Mouse (Mus musculus): ENCODE data around the gene Dbp. TPM values are rescaled to one million over a fixed set of nuclear protein-coding genes. Genes with fewer than 3 reads are reported as not detected.

Dbp gene
- polyA plus RNA-seq, 1 experiment from 2014 or later = 4.4 TPM

- Histone ChIP-seq H3K27me3 (replicated peaks) (peaks cover 21% of the 10 kb centered on the region), H3K9me3 (no peaks in the 10 kb centered on the region), H3K4me1 (peaks cover 22% of the 10 kb centered on the region), H3K36me3 (no peaks in the 10 kb centered on the region), H3K4me3 (replicated peaks) (peak within 1 kb of the TSS; percentile 43), H3K9ac (peak within 1 kb of the TSS; percentile 9; the same call in 1 of the 2 replicates), H3K27ac (no peak within 1 kb of the TSS), H3K4me2 (peak within 1 kb of the TSS; percentile 83)
- WGBS = 2% methylated on average over 36 of the region's 36 CpGs
- no peak for ATAC-seq (ENCODE audit: insufficient read depth, low FRiP score, low read depth)
These were observed 5.3 kb upstream of the Dbp start, which contains the start of gene Car11 for GRCm38 (mm10) chr7:45699523-45700141. Car11 (plus strand) TSS chr7:45699843.

- under 1% methylated on average over 20 of the region's 20 CpGs for WGBS
- no peaks in the 10 kb centered on the region for H3K9me3 ChIP-seq
- H3K4me3 ChIP-seq (replicated peaks) = peak overlapping the region; percentile 43
- H3K9ac ChIP-seq = peak overlapping the region; percentile 9; the same call in 1 of the 2 replicates
- H3K36me3 ChIP-seq = no peaks in the 10 kb centered on the region
- peaks cover 21% of the 10 kb centered on the region for H3K27me3 ChIP-seq (replicated peaks)
- no peak overlapping the region for H3K27ac ChIP-seq
- peaks cover 26% of the 10 kb centered on the region for H3K4me1 ChIP-seq
- H3K4me2 ChIP-seq = peak overlapping the region; percentile 83
- no peak for ATAC-seq (ENCODE audit: insufficient read depth, low FRiP score, low read depth)
These were observed 4.4 kb upstream of the Dbp start for GRCm38 (mm10) chr7:45700301-45701015.

GRCm38 (mm10) chr7:45701072-45701471, 3.8 kb upstream of the Dbp start:
- H3K36me3 ChIP-seq = no peaks in the 10 kb centered on the region
- H3K9me3 ChIP-seq = no peaks in the 10 kb centered on the region
- H3K9ac ChIP-seq = no peak overlapping the region
- no peak for ATAC-seq (ENCODE audit: insufficient read depth, low FRiP score, low read depth)
- peak overlapping the region; percentile 83 for H3K4me2 ChIP-seq
- peaks cover 21% of the 10 kb centered on the region for H3K27me3 ChIP-seq (replicated peaks)
- H3K4me1 ChIP-seq = peaks cover 32% of the 10 kb centered on the region
- H3K4me3 ChIP-seq (replicated peaks) = peak overlapping the region; percentile 43
- WGBS = 33% methylated on average over 11 of the region's 11 CpGs
- H3K27ac ChIP-seq = peak overlapping the region; percentile 69; the same call in 1 of the 2 replicates

- H3K27ac ChIP-seq = no peak overlapping the region
- no peak overlapping the region for H3K9ac ChIP-seq
- WGBS = 85% methylated on average over 11 of the region's 11 CpGs
- no peak overlapping the region for H3K4me2 ChIP-seq
- no peak for ATAC-seq (ENCODE audit: insufficient read depth, low FRiP score, low read depth)
- H3K9me3 ChIP-seq = no peaks in the 10 kb centered on the region
- peaks cover 21% of the 10 kb centered on the region for H3K27me3 ChIP-seq (replicated peaks)
- H3K4me3 ChIP-seq (replicated peaks) = no peak overlapping the region
- H3K36me3 ChIP-seq = no peaks in the 10 kb centered on the region
- H3K4me1 ChIP-seq = peaks cover 37% of the 10 kb centered on the region
These were observed 3.3 kb upstream of the Dbp start for GRCm38 (mm10) chr7:45701607-45702006.

- H3K4me3 ChIP-seq (replicated peaks) = no peak overlapping the region
- H3K4me1 ChIP-seq = peaks cover 44% of the 10 kb centered on the region
- no peaks in the 10 kb centered on the region for H3K9me3 ChIP-seq
- 91% methylated on average over 11 of the region's 11 CpGs for WGBS
- H3K9ac ChIP-seq = no peak overlapping the region
- peaks cover 21% of the 10 kb centered on the region for H3K27me3 ChIP-seq (replicated peaks)
- H3K27ac ChIP-seq = no peak overlapping the region
- no peak overlapping the region for H3K4me2 ChIP-seq
- no peaks in the 10 kb centered on the region for H3K36me3 ChIP-seq
- no peak for ATAC-seq (ENCODE audit: insufficient read depth, low FRiP score, low read depth)
These were observed 2.6 kb upstream of the Dbp start for GRCm38 (mm10) chr7:45702316-45702715.

- Histone ChIP-seq H3K4me1 (peaks cover 50% of the 10 kb centered on the region), H3K27me3 (replicated peaks) (peaks cover 21% of the 10 kb centered on the region), H3K27ac (no peak overlapping the region), H3K4me2 (no peak overlapping the region), H3K36me3 (no peaks in the 10 kb centered on the region), H3K9me3 (no peaks in the 10 kb centered on the region), H3K9ac (no peak overlapping the region), H3K4me3 (replicated peaks) (no peak overlapping the region)
- 90% methylated on average over 17 of the region's 17 CpGs for WGBS
- ATAC-seq (ENCODE audit: insufficient read depth, low FRiP score, low read depth) = no peak
These were observed 1.9 kb upstream of the Dbp start for GRCm38 (mm10) chr7:45702809-45703520.

GRCm38 (mm10) chr7:45703521-45704033, 1.3 kb upstream of the Dbp start:
- Histone ChIP-seq H3K4me2 (peak overlapping the region; percentile 99), H3K9ac (no peak overlapping the region), H3K4me1 (peaks cover 56% of the 10 kb centered on the region), H3K27me3 (replicated peaks) (peaks cover 19% of the 10 kb centered on the region), H3K27ac (peak overlapping the region; percentile 88), H3K4me3 (replicated peaks) (peak overlapping the region; percentile 69), H3K9me3 (no peaks in the 10 kb centered on the region), H3K36me3 (no peaks in the 10 kb centered on the region)
- 41% methylated on average over 12 of the region's 12 CpGs for WGBS
- ATAC-seq (ENCODE audit: insufficient read depth, low FRiP score, low read depth) = no peak

- peaks cover 61% of the 10 kb centered on the region for H3K4me1 ChIP-seq
- peak; percentile 41; the same call in 1 of the 2 replicates for ATAC-seq (ENCODE audit: insufficient read depth, low FRiP score, low read depth)
- H3K36me3 ChIP-seq = no peaks in the 10 kb centered on the region
- H3K27ac ChIP-seq = peak overlapping the region; percentile 88
- WGBS = 2% methylated on average over 13 of the region's 13 CpGs
- no peaks in the 10 kb centered on the region for H3K9me3 ChIP-seq
- H3K9ac ChIP-seq = no peak overlapping the region
- peaks cover 13% of the 10 kb centered on the region for H3K27me3 ChIP-seq (replicated peaks)
- H3K4me2 ChIP-seq = peak overlapping the region; percentile 99
- H3K4me3 ChIP-seq (replicated peaks) = peak overlapping the region; percentile 69
These were observed 785 bp upstream of the Dbp start for GRCm38 (mm10) chr7:45704046-45704559.

- ATAC-seq (ENCODE audit: insufficient read depth, low FRiP score, low read depth) = no peak
- H3K9me3 ChIP-seq = no peaks in the 10 kb centered on the region
- peak overlapping the region; percentile 33 for H3K9ac ChIP-seq
- H3K27ac ChIP-seq = peak overlapping the region; percentile 95
- no peaks in the 10 kb centered on the region for H3K27me3 ChIP-seq (replicated peaks)
- H3K4me2 ChIP-seq = peak overlapping the region; percentile 99
- WGBS = under 1% methylated on average over 21 of the region's 21 CpGs
- peak overlapping the region; percentile 69 for H3K4me3 ChIP-seq (replicated peaks)
- H3K36me3 ChIP-seq = peaks cover under 1% of the 10 kb centered on the region; the same call in 1 of the 2 replicates
- peaks cover 50% of the 10 kb centered on the region for H3K4me1 ChIP-seq
These were observed 566 bp downstream of the Dbp start for GRCm38 (mm10) chr7:45705443-45705864.

- Histone ChIP-seq H3K4me3 (replicated peaks) (peak overlapping the region; percentile 69), H3K36me3 (peaks cover 5% of the 10 kb centered on the region), H3K4me1 (peaks cover 52% of the 10 kb centered on the region), H3K27ac (peak overlapping the region; percentile 95), H3K4me2 (peak overlapping the region; percentile 99), H3K9ac (peak overlapping the region; percentile 58; the same call in 1 of the 2 replicates), H3K9me3 (no peaks in the 10 kb centered on the region), H3K27me3 (replicated peaks) (no peaks in the 10 kb centered on the region)
- ATAC-seq (ENCODE audit: insufficient read depth, low FRiP score, low read depth) = no peak
- WGBS = 0% methylated on average over 7 of the region's 7 CpGs
These were observed 989 bp downstream of the Dbp start for GRCm38 (mm10) chr7:45705873-45706281.

- H3K27me3 ChIP-seq (replicated peaks) = no peaks in the 10 kb centered on the region
- peak overlapping the region; percentile 58 for H3K9ac ChIP-seq
- WGBS = under 1% methylated on average over 26 of the region's 45 CpGs
- H3K4me1 ChIP-seq = peaks cover 53% of the 10 kb centered on the region
- ATAC-seq (ENCODE audit: insufficient read depth, low FRiP score, low read depth) = no peak
- H3K27ac ChIP-seq = peak overlapping the region; percentile 95
- H3K4me3 ChIP-seq (replicated peaks) = peak overlapping the region; percentile 69
- H3K4me2 ChIP-seq = peak overlapping the region; percentile 99
- H3K36me3 ChIP-seq = peaks cover 14% of the 10 kb centered on the region
- no peaks in the 10 kb centered on the region for H3K9me3 ChIP-seq
These were observed 1.9 kb downstream of the Dbp start for GRCm38 (mm10) chr7:45706721-45707241.

Measured in stomach, embryonic 15.5 days (tissue).